Mouse (Mus musculus) erythroblast, embryonic 14.5 days (primary cell): ENCODE data around the gene Gspt1.

Experiments
- GATA1 ChIP-seq: IDR thresholded peaks from 2 replicates; pipeline ENCODE4 v1.6.1; 2012; ENCODE audit warnings: low read length, inconsistent platforms, mixed read lengths
- TAL1 ChIP-seq: IDR thresholded peaks from 3 replicates; pipeline ENCODE4 v1.6.1; 2012; ENCODE audit warnings: low read length, inconsistent platforms, mixed read lengths

DNA sequence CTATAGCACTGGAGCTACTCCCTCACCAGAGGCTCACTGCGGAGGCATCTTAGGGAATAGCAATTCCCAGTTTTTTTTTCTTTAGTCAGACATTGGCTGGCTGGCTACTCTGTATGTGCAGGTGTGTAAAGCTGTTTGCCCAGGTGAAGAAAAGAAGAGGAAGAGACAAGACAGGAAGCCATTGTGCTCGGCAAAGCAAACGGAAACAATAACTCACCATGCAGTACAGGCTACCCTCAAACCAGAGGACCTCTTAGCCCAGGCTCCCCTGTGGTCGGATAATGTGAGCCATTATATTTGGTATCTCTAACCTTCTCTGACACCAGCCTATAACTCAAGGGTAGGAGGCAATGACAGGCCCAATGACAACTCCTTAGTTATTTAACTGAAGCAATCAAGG lies 57.1 kb downstream of the Gspt1 start:
- TF ChIP-seq TAL1 (no peak), GATA1 (no peak)
